Mouse (Mus musculus) spleen, postnatal 10 days (tissue): ENCODE results near the gene Ppef2.

ENCODE experiments used
- DNase-seq, 2 experiments: peaks; one replicate each; pipeline ENCODE4 v3.0.0; 2021 to 2022; ENCODE audit warnings: low spot score in 2 of 2

Gene Ppef2

DNA sequence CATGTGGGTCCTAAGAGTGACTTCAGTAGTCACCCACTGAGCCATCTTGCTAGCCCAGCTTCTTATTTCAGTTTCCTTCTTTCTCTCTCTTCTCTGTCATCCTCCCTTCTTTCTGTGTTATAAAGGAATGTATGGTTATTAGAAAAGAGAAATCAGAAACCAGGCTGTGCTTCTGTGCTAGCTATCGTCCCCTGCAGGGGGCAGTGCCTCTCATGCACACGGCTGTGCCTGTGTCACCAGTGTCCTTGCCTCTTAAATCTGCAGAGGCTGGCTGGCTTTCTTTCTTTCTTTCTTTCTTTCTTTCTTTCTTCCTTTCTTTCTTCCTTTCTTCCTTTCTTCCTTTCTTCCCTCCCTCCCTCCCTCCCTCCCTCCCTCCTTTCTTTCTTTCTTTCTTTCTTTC is 60.4 kb downstream of the Ppef2 start:
- peak in 1 of 2 experiments; percentile 53 for DNase-seq

DNA sequence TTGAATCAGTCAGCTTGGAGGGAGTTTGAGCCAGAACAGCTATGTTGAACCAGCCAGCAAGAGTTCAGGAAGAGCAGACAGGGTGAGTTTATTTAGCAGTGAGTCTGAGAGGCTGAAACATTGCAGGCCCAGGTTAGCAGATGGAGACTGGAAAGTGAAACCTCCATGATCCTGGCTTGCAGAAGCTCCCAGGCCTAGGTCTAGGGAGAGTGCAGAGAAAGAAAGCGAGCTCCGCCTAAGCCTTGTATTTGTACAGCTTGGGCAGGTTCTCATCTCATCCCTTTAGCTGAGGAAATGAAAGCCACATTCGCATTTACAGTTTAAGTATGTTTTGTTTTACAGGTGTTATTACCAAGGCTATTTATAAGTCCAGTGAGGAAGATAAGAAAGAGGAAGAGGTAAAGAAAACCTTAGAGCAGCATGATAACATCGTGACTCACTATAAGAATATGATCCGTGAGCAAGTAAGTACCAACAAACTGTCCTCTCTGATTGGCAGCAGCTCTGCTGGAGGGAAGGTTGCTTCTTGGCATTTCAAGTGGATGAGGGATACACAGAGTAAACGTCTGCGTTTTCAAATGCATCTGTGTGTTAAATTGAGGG is 67.1 kb downstream of the Ppef2 start:
- DNase-seq, result no peak

DNA sequence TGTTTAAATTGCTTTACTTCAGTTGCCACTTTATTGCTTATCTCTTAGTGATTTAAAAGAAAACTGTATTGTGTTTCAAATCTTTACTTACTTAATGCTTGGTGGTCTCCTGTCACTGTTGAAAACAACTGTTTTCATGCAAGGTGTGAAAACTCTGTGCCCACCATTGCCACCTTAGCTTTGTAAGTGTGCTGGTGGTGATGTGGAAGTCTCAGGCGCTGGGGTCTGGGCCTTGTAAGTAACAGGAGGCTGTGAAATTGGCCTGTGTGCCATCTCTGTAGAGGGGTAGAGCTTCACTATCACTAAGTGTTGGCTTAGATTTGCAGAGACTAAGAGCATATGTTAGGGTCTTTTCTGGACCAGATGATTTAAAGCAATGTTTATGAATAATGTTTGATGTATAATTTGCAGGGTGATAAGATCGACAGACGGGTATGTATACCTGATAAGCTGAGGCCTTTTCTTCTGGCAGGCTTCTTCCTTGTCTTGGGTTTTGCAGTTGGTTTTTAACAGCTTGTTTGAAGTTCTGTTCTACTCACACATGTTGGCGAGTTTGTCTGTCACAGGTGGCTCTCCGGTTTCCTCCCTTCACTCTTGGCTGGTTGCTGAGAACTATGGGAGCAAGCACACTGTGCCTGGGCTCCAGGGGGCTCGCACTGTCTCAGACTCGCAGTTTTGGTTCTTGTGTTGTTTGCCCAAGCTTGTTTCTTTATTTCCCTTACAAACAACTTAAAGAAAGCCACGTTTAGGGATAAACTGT is 72.8 kb downstream of the Ppef2 start:
- no peak for DNase-seq
